Mouse (Mus musculus): Measurements from ENCODE around the gene Chpf2.

Chpf2 gene

DNA sequence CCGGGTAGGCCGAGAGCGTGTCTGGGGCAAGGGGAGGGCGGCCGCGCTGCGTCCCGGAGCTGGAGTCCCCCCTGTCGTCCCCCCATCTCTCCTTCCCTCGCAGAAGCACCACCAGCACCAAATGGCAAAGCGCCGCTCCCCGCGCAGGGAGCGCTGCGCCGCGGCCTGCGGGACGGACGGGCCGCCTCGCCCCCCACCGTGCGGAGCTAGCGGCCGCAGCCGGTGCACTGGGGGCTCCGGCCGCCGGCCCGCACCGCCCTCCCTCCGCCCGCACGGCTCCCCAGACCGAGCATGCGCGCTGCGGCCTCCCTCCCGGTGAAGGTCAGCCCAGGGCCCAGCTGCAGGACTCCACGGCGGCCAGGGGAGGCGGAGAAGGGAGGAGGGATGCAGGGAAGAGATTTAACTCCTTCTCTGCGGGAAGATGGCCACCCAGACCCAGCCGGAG, 18.1 kb downstream of the Chpf2 start:
- peak; percentile 94 for DNase-seq (ENCODE audit: extremely low spot score)

DNA sequence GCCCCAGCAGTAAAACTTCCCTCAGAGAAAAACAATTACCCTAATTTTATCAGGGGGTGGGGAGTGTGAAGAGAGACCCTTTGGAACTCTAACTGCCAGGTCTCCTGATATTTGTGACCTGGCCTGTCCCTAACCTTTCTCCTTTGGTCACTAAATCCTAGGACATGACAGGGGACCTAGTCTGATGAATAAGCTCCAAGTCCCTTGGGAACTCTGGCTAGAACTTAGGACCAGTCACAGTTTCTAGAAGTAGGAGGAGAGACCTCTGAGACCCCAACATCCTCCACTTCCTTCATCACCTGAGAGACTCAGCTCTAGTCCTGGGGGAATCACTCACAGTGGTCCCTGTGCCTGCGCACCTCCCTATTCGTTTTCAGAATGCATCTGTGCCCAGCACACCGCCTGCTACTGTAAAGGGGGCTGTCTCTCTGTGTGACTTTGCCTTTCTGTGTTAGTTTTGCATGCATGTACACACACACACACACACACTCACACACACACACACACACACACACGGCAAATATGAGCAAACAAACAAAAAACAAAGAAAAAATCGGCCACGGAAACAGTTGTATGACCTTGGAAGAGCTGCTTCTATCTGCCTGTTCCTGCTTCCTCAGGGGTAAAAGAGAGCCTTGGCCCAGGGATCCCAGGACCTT, 18.9 kb downstream of the Chpf2 start:
- no peak for DNase-seq (ENCODE audit: extremely low spot score)

DNA sequence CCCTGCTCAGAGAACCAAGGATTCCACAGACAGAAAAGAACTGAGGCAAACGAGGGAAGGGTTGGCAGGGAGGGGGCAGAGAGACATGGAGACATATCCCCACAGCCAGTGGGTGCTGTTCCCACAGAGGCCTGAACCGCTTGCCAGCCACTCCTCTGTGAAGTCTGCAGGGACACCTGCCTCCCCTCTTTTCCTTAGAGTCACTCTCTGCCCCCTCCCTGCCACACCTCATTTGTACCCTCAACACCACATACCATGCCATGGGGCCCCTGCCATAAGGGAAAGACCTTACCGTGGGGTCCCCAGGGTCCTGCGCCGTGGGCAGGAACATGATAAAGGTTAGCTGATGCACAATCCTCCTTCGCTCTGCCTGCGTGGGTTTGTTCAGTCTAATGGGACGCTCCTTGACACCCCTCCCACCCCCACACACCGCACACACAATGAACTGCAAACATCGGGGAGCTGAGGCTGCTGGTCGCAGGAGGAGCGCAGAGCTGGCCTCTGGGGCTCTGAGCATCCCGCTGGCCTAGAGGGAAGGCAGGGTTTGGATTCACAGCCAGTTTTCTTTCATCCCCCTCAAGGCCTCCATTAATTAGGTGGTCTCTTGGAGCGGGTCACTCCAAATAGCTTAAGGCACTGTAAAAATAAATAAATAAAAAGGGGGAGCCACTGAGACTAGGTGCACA, 19.6 kb downstream of the Chpf2 start:
- DNase-seq (ENCODE audit: extremely low spot score), result peak; percentile 20

DNA sequence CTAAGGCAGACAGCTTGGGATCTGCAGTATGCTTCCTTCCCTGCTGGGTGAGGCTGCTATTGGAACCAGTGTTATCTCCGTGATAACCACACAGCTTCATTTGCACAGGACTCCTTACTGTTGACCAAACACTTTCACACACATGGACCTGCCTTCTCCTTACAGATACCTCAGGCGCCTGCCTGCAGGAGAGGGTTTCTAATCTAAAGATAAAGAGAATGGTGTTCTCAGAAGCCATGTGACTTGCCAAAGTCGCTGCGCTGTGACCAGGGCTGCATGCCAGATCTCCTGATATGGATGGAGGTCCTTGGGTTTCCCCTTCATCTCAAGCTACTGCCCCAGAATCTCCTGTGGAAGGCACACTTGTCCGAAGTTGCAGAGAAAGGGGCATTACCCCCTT, 22.8 kb downstream of the Chpf2 start:
- DNase-seq (ENCODE audit: extremely low spot score), result no peak

DNA sequence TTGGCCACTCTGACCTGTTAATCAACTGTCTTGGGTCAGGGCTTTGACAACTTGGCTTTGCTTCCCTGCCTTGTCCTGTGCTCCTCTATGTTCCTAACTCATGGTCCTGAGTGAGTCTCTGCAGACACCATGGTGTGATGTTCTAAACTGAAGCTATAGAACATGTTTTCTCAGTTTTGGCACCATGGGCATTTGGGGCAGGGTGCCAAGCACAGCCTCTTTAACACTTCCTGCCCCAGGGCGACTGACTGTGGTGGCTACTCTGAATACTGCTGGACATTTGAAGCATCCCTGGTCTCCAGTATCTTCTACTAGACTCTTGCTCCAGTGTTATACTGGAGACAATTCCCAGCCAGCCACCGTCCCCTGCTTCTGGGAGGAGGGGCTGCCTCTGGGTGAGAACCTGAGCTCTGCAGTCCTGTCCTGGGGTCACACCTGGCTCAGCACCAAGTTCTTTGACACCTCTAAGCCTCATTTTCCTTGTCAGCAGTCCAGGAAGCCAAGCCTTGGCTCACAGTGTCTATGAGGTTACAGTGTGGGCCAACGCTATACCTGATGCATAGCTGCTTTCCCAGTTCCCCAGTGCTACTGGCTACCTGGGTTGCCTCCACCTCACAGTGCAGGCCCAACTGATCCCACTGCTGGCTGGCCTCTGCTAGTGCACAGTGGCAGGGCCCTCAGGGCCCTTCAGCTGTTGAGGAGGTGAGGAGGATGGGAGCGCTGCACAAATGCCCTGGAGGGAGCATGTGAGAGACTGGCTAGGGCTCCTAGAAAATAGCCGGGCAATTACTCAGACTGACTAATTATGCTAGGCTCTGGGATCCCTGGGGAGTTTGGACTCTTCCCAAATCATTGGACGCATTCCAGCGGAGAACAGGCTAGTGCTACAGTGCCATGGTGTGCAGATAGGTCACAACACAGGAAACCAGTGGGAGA, 25.1 kb downstream of the Chpf2 start:
- no peak for DNase-seq (ENCODE audit: extremely low spot score)

DNA sequence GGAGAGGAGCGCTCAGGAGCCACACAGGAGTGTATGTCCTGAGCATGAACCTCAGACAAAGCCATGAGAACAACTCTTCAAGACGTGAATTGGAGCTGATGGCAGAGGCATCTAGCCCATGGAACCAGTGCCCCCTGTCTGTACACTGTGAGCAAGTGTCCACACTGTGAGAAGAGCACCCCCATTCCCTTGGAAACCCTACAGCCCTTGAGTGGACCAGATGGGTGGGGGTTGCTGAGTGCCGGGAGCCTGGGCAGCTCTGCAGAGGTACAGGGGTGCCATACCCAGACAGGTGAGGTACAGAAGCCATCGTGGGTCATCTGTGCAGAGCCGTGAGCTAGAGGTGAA, 25.7 kb downstream of the Chpf2 start:
- no peak for DNase-seq (ENCODE audit: extremely low spot score)

DNA sequence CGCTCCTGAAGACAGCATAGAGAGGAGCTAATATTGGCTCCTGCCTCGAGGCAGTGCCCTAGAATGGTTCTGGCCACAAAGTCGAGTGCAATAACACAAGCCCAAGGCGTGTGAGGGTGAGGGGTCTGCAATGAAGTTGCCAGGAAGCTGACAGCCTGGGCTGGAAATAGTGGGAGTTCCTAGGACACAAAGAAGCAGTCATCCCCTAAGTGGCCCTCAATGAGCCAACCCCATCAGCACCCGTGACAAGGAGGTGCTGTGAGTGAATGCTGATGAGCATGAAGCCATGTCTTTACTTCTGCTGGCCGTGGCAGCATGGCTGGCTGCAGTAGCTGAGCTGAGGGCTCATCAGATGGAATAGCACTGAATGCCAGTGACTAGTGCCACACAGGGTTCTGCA, 28.6 kb downstream of the Chpf2 start:
- DNase-seq (ENCODE audit: extremely low spot score), result no peak

DNA sequence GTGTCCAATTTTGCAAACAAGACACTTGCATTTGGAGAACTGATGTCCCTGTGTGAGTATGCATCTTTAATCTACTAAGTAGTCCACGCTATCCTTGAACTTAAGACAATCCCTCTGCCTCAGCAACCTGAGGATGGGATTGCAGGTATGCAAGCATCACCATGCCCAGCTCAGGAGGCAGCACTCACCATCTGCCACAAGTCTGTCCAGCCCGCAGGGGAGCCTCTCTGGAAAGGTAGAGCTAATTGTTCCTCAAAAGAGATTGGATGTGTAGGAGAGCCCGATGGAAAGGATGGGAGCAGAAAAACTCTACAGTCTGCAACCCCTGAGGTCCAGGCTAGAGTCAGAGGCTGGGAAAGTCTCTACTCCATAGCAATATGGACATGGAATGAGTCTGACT, 32.4 kb downstream of the Chpf2 start:
- no peak for DNase-seq (ENCODE audit: extremely low spot score)

DNA sequence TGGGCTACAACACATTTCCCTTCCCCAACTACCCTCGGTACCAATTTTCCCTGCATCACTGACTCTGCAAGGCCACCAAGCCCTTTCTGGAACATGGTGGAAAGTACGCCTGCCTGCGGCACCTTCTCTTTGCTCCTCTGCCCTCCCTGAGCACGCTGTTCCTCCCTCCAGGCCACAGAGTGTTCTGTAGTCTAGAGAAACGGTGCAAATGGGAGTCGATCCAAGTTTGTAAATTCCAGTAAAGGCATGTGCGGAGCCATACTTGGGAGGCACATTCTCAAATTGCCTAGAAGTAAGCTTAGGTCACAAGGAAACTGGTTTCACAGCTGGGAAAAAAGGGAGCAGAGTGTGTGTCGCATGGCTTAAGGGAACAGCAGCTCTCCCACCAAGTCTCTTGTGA, 33.6 kb downstream of the Chpf2 start:
- no peak for DNase-seq (ENCODE audit: extremely low spot score)

DNA sequence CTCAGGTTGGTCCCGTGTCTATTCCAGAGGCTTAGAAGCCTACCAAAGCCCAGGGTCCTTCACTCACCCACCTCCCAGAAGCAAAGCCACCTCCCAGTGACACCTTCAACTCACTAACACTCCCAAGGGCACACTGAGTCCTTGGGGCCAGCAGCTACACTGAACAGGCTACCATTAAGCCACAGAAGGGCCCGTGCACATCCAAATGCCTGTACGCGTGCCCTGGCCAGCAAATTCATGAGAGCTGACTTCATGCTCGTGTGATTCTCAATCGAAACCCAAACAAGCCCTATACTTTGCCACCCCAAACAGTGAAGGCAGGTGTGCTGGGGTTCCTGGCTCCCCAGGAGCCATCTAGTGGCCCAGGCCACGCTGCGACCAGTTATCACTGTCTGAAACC, 34.1 kb downstream of the Chpf2 start:
- no peak for DNase-seq (ENCODE audit: extremely low spot score)

DNA sequence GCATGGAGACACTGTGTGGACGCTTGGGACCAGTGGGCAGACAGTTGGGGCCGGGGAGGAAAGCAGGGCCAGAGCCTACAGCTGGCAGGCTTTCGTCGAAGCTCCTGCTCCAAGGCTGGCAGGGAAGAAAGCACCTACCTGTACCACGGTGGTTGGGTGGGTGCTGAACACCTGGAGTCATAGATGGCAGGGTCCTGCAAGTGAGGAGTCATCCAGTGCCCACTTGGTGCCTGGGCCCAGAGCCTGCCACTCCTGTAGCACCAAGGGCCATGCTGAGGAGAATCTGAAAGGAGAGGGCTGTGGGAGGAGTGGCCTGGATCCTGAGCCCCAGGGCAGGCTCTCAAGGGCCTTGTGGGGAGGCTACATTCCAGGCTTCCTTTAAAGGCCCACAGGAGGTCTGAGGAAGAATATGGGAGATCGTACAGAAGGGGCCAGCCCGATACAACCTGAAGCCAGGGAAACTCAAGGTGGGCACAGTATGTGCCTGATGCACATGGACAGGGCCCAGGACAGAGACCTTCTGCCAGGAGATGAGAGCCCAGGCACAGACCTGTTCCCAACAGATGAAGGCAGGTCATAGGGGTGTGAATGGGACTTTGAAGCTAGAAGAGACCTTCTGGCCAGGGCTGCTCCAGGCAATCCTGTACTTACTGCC, 36.0 kb downstream of the Chpf2 start:
- DNase-seq (ENCODE audit: extremely low spot score), result no peak

DNA sequence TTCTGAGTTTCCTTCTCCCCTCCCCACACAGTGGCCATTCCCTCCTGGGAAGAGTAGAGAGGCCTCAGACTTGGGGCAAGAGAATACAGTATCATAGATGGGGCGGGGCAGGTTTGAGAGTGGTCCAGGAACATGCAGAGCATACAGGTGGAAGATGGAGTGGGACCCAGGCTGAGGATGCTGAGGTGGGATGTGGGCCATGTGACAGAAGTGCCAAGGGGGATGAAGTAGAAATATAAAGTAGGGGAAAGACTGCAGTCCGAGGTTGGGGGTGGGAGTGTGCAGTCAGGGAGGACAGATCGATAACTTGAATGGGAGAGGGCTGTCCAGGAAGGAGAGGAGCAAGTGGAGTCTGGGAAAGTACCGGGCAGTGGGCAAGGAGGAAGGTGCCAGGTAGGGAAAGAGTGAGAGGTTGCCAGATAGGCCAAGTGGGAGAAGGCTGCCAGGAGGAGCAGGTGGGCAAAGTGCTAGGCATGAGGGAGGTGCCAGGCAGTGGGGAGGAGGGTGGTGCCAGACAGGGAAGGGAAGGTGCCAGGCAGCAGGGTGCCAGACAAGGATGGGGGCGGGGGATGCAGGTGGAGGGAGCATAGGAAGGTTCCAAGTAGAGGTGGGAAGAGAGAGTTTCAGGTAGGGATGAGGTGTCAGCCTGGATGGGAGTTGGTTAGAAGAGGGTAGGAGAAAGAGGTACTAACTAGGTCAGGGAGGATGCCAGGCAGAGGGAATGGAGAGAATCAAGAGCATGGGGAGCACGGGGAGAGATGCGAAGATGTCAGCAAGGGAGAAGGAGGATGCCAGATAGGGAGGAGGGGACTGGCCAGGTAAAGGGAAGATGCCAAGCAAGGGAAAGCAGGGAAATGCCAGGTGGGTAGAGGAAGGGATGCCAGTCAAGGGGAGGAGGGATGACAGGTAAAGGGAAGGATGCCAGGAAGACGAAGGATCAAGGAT, 36.8 kb downstream of the Chpf2 start:
- no peak for DNase-seq (ENCODE audit: extremely low spot score)

DNA sequence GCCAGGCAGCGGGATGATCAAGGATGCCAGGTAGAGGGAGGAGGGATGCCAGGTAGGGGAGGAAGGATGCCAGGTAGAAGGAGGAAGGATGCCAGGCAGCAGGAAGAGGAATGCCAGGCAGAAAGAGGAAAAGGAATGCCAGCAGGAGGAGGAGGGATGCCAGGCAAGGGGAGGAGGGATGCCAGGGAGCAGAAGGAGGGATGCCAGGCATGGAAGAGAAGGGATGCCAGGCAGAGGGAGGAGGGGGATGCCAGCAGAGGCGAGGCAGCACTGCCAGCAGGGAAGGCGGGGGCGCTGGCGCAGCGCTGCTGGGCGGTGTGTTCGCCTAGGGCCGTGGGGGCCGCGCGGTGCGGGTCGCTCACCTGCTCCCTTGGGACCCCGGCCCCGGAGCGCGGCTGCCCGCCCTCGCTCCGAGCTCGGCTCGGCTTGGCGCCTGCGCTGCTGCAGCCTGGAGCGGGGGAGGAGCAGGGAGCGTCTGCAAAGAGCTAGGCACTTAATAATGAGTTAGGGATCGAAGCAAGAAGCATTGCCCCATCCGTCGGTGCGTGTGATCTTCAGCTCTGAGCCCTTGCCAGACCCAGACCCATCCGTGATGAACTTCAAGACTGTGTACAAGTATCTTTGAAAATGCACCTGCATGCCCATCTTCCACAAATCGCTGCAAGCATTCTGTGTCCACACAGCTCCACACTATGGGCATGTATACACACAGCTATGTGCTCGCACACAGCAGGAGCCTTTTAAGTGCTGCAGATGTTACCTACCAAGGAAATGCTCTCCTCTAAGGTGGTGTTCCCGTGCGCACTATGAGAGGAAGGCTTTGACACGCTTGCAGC, 37.7 kb downstream of the Chpf2 start, which contains the start of gene Smarcd3:
Smarcd3 (minus strand) TSS at position 426 of the 836 bp plus-strand sequence.
- peak; percentile 74 for DNase-seq (ENCODE audit: extremely low spot score)

DNA sequence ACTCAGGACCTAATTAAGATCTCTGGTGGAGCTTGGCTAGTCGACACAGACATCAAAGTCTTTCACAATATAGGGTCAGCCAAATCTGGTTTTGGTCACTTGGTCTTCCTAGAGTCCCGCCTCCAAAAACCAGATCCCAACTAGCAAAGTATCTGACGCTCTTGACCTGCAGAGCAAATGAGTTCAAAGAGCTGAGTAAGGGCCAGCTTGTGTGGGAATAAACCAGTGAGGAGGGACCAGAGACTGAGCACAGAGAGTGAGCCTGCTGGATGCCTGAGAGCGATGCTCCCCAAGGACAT, 38.2 kb downstream of the Chpf2 start:
- DNase-seq (ENCODE audit: extremely low spot score), result no peak

DNA sequence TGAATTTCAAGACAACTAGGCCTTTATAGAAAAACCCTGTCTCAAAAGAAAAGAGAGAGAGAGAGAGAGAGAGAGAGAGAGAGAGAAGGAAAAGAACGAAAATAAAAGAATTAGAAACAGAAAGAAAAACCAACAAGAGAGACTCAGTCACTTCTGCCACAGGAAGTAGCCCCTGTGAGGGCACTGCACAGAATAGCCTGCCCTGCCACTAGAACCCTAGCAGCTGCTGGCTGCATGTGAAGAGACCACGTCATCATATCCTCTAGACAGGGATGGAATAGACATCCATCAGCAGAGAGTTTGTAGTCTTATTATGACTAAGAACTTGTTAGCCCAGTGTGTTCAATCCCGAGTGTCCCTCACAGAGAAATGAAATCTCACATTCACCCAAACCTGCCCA, 43.2 kb downstream of the Chpf2 start:
- no peak for DNase-seq (ENCODE audit: extremely low spot score)

DNA sequence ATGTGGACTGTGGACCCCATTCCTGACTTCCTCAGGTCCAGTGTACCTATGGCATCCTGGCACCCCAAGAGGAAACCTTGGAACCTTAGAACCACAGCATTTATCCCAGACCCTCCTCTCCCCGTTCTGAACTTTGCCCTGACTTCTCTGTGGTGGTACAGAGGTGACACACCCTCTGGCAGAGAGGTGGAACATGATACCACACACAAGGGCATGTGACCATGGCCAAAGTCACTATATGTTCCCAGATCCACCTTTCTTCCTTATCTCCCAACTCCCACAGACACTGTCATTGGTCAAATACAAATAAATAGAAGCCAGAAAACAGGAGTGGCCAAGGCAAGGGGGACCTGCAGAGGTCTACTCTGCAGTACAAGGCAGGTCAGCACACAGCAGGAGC, 48.6 kb downstream of the Chpf2 start:
- DNase-seq (ENCODE audit: extremely low spot score), result no peak

DNA sequence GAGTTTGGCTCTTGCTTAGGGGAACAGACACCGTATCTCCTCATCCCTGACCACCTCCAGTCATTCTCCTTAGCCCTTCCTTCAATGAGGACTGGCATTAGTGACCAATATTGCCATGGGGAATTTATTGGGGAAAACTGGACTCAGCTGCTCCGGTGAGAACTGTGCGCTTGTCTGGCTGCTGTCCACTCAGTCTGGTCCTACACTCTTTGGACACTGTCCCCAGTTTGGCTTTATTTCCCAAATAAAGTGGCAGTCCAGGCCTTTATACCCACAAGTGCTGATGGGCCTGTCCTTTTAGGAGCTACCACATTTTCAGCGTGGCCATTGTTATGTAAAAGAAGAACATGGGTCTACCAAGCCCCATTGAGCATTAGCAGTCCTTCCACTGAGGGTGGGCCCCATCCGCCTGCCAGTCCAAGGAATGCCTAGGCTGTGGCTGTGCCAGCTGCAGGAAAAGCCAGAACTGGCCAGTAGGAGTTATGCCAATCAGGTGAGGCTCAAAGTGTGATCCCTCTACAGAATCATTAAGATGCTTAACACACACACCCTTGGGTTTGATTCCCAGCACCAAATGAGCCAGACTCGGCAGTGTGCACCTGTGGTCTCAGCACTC, 49.1 kb downstream of the Chpf2 start:
- no peak for DNase-seq (ENCODE audit: extremely low spot score)

DNA sequence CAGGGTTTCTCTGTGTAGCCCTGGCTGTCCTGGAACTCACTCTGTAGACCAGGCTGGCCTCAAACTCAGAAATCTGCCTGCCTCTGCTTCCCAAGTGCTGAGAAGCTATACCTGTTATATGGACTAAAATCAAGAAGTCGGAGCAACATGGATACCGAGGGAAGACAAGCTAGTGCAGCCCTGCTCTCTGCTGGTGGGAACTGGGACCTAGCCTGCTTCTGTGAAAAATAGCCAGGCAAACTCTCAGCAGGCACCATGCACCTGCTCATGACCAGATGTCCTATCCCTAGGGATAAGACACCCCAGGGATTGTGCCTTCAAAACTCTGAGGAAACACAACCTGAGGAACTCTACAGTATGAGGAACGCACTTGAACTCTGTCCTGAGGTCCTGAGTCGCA, 50.4 kb downstream of the Chpf2 start:
- no peak for DNase-seq (ENCODE audit: extremely low spot score)

DNA sequence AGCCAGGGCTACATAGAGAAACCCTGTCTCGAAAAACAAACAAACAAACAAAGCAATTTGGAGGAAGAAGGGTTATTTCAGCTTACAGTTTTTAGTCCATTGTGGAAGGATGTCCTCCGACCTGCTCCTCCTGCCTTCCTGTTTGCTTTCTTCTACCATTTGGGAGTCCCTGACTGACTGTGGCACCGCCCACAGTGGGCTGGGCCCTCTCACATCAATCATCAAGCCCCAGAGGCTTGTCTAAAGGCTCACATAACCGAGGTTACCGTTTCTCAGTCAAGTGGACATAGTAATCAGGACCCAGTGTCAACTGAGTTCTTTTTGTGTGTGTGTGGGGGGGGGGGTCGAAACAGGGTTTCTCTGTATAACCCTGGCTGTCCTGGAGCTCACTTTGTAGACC, 51.6 kb downstream of the Chpf2 start:
- DNase-seq (ENCODE audit: extremely low spot score), result no peak

DNA sequence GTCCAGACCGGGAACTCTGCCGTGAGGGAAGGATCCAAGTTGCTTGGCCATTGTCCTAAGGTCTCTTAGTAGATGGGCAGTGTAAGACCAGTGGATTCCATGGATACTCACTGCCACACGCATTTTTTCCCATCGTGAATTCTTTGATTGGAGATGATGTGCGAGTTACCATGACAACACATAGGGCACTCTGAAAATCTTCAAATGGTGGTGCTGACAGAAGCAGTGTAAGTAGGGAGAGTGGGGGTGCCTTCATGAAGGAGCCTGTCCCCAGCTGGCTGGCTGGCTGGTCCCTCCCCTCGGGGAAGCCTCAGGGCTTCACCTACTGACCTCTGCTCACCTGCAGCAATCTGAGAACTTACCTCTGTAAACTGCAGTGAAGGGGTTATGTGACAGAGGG, 52.5 kb downstream of the Chpf2 start:
- no peak for DNase-seq (ENCODE audit: extremely low spot score)

Data from embryo, embryonic 9.5 days (tissue).